Mouse (Mus musculus) lung, postnatal 0 days (tissue): ENCODE measurements around the gene Tekt5.

Experiments used
- CTCF ChIP-seq: IDR thresholded peaks from 2 replicates; pipeline ENCODE4 v1.5.1; 2016; ENCODE audit warnings: antibody characterized with exemption, mild to moderate bottlenecking
- EP300 ChIP-seq: IDR thresholded peaks from 2 replicates; pipeline ENCODE4 v1.6.1; 2016; ENCODE audit warnings: antibody characterized with exemption, mild to moderate bottlenecking, control low read depth

DNA sequence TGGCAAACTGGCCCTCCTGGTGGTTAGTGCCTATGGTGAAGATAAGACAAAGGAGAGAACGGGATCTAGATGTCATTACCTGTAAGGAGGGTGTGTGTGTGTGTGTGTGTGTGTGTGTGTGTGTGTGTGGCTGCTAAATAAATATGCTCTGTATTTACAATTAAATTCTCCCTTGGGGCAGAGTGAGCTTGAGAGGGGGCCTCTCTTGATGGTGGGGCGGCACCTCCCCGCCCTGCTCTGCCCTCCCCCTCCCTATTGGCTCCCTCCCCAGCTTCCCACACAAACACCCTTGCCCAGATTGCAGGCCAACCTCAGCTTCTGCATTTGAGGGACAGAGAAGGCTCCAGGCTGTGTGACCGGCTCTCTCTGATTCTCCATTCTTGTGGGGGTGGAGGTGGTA lies 83.3 kb downstream of the Tekt5 start:
- TF ChIP-seq CTCF (no peak), EP300 (peak; percentile 68)
